Mouse (Mus musculus): Measurements from ENCODE around the gene Bivm. TPM values are rescaled to one million over a fixed set of nuclear protein-coding genes. Genes with fewer than 3 reads are reported as not detected.

Gene Bivm
- 19.9 and 22.8 TPM in 2 replicates for polyA plus RNA-seq (2015; fragmentation: Nextera tagmentation; extraction: Ambion mirVana)

DNA sequence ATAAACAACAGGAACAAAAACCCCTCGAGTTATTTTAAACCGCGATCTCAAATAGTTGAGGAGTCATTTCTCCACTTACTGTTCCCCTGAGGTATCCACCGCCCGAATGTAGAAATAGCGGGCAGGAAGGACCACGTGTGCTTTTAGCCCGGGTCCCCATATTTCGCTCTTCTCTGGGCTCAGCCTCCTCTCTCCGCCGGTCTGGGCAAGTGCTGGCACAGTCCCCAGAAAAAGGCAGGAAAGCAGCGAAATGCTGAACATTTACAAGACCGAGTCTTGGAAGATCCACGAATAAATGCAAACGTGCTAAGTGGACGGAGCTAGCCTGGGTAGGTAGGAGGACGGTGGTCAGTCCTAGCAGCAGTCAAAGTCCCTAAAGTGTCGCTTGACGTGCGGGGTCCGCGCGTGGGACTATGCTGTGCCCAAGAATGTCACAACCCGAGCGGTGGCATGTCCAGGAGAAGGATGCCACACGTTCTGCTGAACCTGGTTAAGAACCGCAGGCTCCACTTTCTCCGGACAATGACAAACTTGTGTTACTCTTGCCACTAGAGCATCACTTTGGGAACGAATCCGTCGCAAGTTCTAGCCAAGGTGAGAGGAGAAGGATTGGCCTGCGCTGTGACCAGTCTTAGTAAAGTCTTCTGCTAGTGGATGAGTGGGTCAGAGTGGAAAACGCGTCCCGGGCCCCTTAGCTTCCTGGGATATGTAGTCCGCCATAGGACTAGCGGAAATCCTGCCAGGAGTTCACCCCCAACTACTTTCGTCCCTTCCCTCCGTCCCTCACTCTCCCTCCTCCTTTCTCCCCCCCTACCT, at the start of gene Bivm, which contains the start of gene Kdelc1:
Gene Bivm, plus strand, starts transcription at position 719 of the 816 bp plus-strand sequence.
Gene Kdelc1, minus strand, starts transcription at position 570 of the 816 bp plus-strand sequence.
- Histone ChIP-seq H3K36me3 (ENCODE audit: insufficient read depth, low read length) (peaks cover 15% of the 10 kb centered on the region; the same call in 1 of the 2 replicates), H3K4me1 (ENCODE audit: insufficient read depth, low read length) (peaks cover 13% of the 10 kb centered on the region), H3K4me3 (ENCODE audit: low read length) (peak within 1 kb of the TSS; percentile 78), H3K27me3 (ENCODE audit: insufficient read depth, low read length) (no peaks in the 10 kb centered on the region), H3K4me2 (replicated peaks; ENCODE audit: low read depth, low read length) (peak within 1 kb of the TSS; percentile 65), H3K9me3 (ENCODE audit: low read length) (no peaks in the 10 kb centered on the region), H3K27ac (ENCODE audit: low read length) (peak within 1 kb of the TSS; percentile 98), H3K9ac (replicated peaks; ENCODE audit: low read length) (peak within 1 kb of the TSS; percentile 86)
- ATAC-seq (ENCODE audit: low FRiP score, low TSS enrichment): peak; percentile 98
- under 1% methylated on average over 39 of the region's 39 CpGs for WGBS

- peak overlapping the region; percentile 96 for H3K27ac ChIP-seq (ENCODE audit: low read length)
- H3K36me3 ChIP-seq (ENCODE audit: insufficient read depth, low read length): peaks cover 19% of the 10 kb centered on the region
- peak overlapping the region; percentile 66 for H3K4me2 ChIP-seq (replicated peaks; ENCODE audit: low read depth, low read length)
- peak overlapping the region; percentile 92 for H3K4me3 ChIP-seq (ENCODE audit: low read length)
- ATAC-seq (ENCODE audit: low FRiP score, low TSS enrichment): peak; percentile 88
- no peaks in the 10 kb centered on the region for H3K9me3 ChIP-seq (ENCODE audit: low read length)
- H3K4me1 ChIP-seq (ENCODE audit: insufficient read depth, low read length): peaks cover 11% of the 10 kb centered on the region
- H3K9ac ChIP-seq (replicated peaks; ENCODE audit: low read length): peak overlapping the region; percentile 81
- H3K27me3 ChIP-seq (ENCODE audit: insufficient read depth, low read length): no peaks in the 10 kb centered on the region
- under 1% methylated on average over 55 of the region's 55 CpGs for WGBS
These were observed 17.1 kb upstream of the Bivm start for GRCm38 (mm10) chr1:44101448-44102225.

DNA sequence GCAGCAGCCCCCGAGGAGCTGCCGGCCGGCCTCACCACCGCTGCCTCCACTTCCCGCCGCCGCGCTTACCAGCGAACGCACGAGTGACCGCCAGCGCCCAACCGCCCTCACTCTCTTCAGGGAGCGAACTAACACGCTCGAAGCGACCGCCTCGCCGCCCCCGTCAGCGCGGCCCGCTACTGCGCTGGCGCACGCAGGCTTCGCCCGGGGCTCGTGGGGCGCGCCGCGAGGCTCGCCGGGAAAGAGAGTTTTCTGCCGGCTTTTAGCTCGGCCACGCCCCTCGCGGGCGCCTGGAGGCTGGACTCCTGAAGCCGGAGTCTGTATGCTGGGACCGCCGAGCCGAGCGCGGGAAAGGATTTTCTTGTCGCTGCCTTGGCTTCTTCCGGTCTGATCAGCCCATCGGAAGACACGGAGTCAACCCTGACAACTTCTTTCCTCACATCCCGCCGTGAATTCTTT, 16.5 kb upstream of the Bivm start, which contains the start of gene Tex30:
Gene Tex30, minus strand, starts transcription at position 183 of the 459 bp plus-strand sequence.
- WGBS: under 1% methylated on average over 55 of the region's 55 CpGs
- Histone ChIP-seq H3K27ac (ENCODE audit: low read length) (peak within 1 kb of the TSS; percentile 96), H3K4me3 (ENCODE audit: low read length) (peak within 1 kb of the TSS; percentile 92), H3K4me2 (replicated peaks; ENCODE audit: low read depth, low read length) (peak within 1 kb of the TSS; percentile 66), H3K9ac (replicated peaks; ENCODE audit: low read length) (peak within 1 kb of the TSS; percentile 81), H3K36me3 (ENCODE audit: insufficient read depth, low read length) (peaks cover 16% of the 10 kb centered on the region), H3K9me3 (ENCODE audit: low read length) (no peaks in the 10 kb centered on the region), H3K4me1 (ENCODE audit: insufficient read depth, low read length) (peaks cover 11% of the 10 kb centered on the region), H3K27me3 (ENCODE audit: insufficient read depth, low read length) (no peaks in the 10 kb centered on the region)
- ATAC-seq (ENCODE audit: low FRiP score, low TSS enrichment): peak; percentile 98

DNA sequence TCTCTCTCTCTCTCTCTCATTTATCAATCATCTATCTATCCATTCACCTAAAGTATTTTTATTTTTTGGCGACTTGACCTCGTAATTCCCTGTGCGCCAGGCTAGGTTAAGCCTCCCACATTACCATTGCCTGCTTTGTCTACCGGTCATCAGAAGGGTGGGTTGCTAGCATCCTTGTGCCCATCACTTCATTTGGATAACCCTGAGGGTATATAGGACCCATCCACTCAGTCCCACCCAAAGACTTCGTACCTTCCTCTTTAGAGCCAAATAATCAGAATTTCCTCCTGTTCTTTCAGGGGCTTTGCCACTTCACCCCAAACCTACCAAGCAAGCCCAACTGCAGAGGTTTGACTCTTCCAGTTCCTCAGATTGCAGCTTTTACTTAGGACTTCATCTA, 15.8 kb upstream of the Bivm start:
- Histone ChIP-seq H3K9me3 (ENCODE audit: low read length) (no peaks in the 10 kb centered on the region), H3K4me3 (ENCODE audit: low read length) (peak overlapping the region; percentile 92), H3K27me3 (ENCODE audit: insufficient read depth, low read length) (no peaks in the 10 kb centered on the region), H3K9ac (replicated peaks; ENCODE audit: low read length) (peak overlapping the region; percentile 58), H3K27ac (ENCODE audit: low read length) (no peak overlapping the region), H3K4me2 (replicated peaks; ENCODE audit: low read depth, low read length) (peak overlapping the region; percentile 66), H3K4me1 (ENCODE audit: insufficient read depth, low read length) (peaks cover 11% of the 10 kb centered on the region), H3K36me3 (ENCODE audit: insufficient read depth, low read length) (peaks cover 17% of the 10 kb centered on the region)
- 16% methylated on average over 5 of the region's 5 CpGs for WGBS
- 0 out of 2 replicates have a peak, but pooled peaks have one; percentile 46 for ATAC-seq (ENCODE audit: low FRiP score, low TSS enrichment)

GRCm38 (mm10) chr1:44117571-44117970, 1.2 kb upstream of the Bivm start:
- Histone ChIP-seq H3K4me1 (ENCODE audit: insufficient read depth, low read length) (peaks cover 13% of the 10 kb centered on the region), H3K36me3 (ENCODE audit: insufficient read depth, low read length) (peaks cover 23% of the 10 kb centered on the region), H3K4me3 (ENCODE audit: low read length) (peak overlapping the region; percentile 24), H3K27ac (ENCODE audit: low read length) (no peak overlapping the region), H3K9me3 (ENCODE audit: low read length) (no peaks in the 10 kb centered on the region), H3K9ac (replicated peaks; ENCODE audit: low read length) (0 out of 2 replicates have a peak overlapping the region, but pooled peaks have one; percentile 48), H3K4me2 (replicated peaks; ENCODE audit: low read depth, low read length) (peak overlapping the region; percentile 46), H3K27me3 (ENCODE audit: insufficient read depth, low read length) (no peaks in the 10 kb centered on the region)
- no peak for ATAC-seq (ENCODE audit: low FRiP score, low TSS enrichment)

- H3K4me1 ChIP-seq (ENCODE audit: insufficient read depth, low read length): peaks cover 13% of the 10 kb centered on the region
- peak overlapping the region; percentile 98 for H3K27ac ChIP-seq (ENCODE audit: low read length)
- H3K9ac ChIP-seq (replicated peaks; ENCODE audit: low read length): peak overlapping the region; percentile 86
- ATAC-seq (ENCODE audit: low FRiP score, low TSS enrichment): peak; percentile 90
- peak overlapping the region; percentile 65 for H3K4me2 ChIP-seq (replicated peaks; ENCODE audit: low read depth, low read length)
- under 1% methylated on average over 42 of the region's 43 CpGs for WGBS
- peaks cover 15% of the 10 kb centered on the region; the same call in 1 of the 2 replicates for H3K36me3 ChIP-seq (ENCODE audit: insufficient read depth, low read length)
- peak overlapping the region; percentile 78 for H3K4me3 ChIP-seq (ENCODE audit: low read length)
- no peaks in the 10 kb centered on the region for H3K9me3 ChIP-seq (ENCODE audit: low read length)
- no peaks in the 10 kb centered on the region for H3K27me3 ChIP-seq (ENCODE audit: insufficient read depth, low read length)
These were observed 680 bp downstream of the Bivm start for GRCm38 (mm10) chr1:44119201-44120073.

DNA sequence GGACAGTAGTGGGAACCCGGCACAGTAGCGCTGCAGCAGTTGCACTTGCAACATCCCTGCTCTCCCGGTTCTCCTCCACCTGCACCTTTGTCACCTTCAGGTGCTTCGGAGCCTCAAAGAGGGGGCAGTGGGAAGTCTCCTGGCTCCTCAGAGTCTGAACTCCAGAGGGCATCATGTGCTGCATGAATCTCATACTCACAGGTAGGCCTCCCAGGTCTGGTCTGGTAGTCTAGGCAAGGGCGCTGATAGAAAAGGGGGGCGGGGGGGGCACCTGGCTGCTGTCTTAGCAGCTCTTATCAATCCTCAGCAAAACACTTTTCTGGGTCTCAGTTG, 1.3 kb downstream of the Bivm start:
- no peaks in the 10 kb centered on the region for H3K27me3 ChIP-seq (ENCODE audit: insufficient read depth, low read length)
- peak overlapping the region; percentile 98 for H3K27ac ChIP-seq (ENCODE audit: low read length)
- peak overlapping the region; percentile 86 for H3K9ac ChIP-seq (replicated peaks; ENCODE audit: low read length)
- WGBS: 5% methylated on average over 6 of the region's 6 CpGs
- peak overlapping the region; percentile 78 for H3K4me3 ChIP-seq (ENCODE audit: low read length)
- no peaks in the 10 kb centered on the region for H3K9me3 ChIP-seq (ENCODE audit: low read length)
- peak overlapping the region; percentile 65 for H3K4me2 ChIP-seq (replicated peaks; ENCODE audit: low read depth, low read length)
- ATAC-seq (ENCODE audit: low FRiP score, low TSS enrichment): peak; percentile 49
- peaks cover 13% of the 10 kb centered on the region for H3K4me1 ChIP-seq (ENCODE audit: insufficient read depth, low read length)
- peaks cover 12% of the 10 kb centered on the region; the same call in 1 of the 2 replicates for H3K36me3 ChIP-seq (ENCODE audit: insufficient read depth, low read length)

- H3K9ac ChIP-seq (replicated peaks; ENCODE audit: low read length): no peak overlapping the region
- H3K27me3 ChIP-seq (ENCODE audit: insufficient read depth, low read length): no peaks in the 10 kb centered on the region
- WGBS: 70% methylated on average over 3 of the region's 3 CpGs
- H3K36me3 ChIP-seq (ENCODE audit: insufficient read depth, low read length): peaks cover 5% of the 10 kb centered on the region; the same call in 1 of the 2 replicates
- H3K4me3 ChIP-seq (ENCODE audit: low read length): no peak overlapping the region
- peaks cover 13% of the 10 kb centered on the region for H3K4me1 ChIP-seq (ENCODE audit: insufficient read depth, low read length)
- no peak overlapping the region for H3K27ac ChIP-seq (ENCODE audit: low read length)
- H3K4me2 ChIP-seq (replicated peaks; ENCODE audit: low read depth, low read length): no peak overlapping the region
- H3K9me3 ChIP-seq (ENCODE audit: low read length): no peaks in the 10 kb centered on the region
- ATAC-seq (ENCODE audit: low FRiP score, low TSS enrichment): no peak
These were observed 3.5 kb downstream of the Bivm start for GRCm38 (mm10) chr1:44122256-44122655.

GRCm38 (mm10) chr1:44125590-44125989, 6.8 kb downstream of the Bivm start:
- Histone ChIP-seq H3K9me3 (ENCODE audit: low read length) (no peaks in the 10 kb centered on the region), H3K4me2 (replicated peaks; ENCODE audit: low read depth, low read length) (no peak overlapping the region), H3K27ac (ENCODE audit: low read length) (no peak overlapping the region), H3K4me3 (ENCODE audit: low read length) (no peak overlapping the region), H3K27me3 (ENCODE audit: insufficient read depth, low read length) (no peaks in the 10 kb centered on the region), H3K36me3 (ENCODE audit: insufficient read depth, low read length) (peaks cover 18% of the 10 kb centered on the region; the same call in 1 of the 2 replicates), H3K9ac (replicated peaks; ENCODE audit: low read length) (no peak overlapping the region), H3K4me1 (ENCODE audit: insufficient read depth, low read length) (peaks cover 5% of the 10 kb centered on the region; the same call in 1 of the 2 replicates)
- no peak for ATAC-seq (ENCODE audit: low FRiP score, low TSS enrichment)
- WGBS: 98% methylated on average over 4 of the region's 4 CpGs

Data from kidney, embryonic 16.5 days (tissue).